Mouse (Mus musculus) megakaryocyte, embryonic 14.5 days (primary cell): ENCODE data around the gene L3mbtl4.

ENCODE experiments used
- FLI1 ChIP-seq: IDR thresholded peaks from 2 replicates; pipeline ENCODE4 v1.6.1; 2012; ENCODE audit warnings: low read length, inconsistent platforms, mixed read lengths
- GATA1 ChIP-seq: IDR thresholded peaks from 3 replicates; pipeline ENCODE4 v1.6.1; 2012; ENCODE audit warnings: mixed read lengths, low read length, inconsistent platforms, borderline replicate concordance

- no peak for TF ChIP-seq FLI1
- TF ChIP-seq GATA1 = no peak
Measured at GRCm38 (mm10) chr17:68275138-68275537, 1.5 kb downstream of the L3mbtl4 start.
